Mouse (Mus musculus) cerebellum, postnatal 14 days (tissue): ENCODE data around the gene Notch3.

ENCODE experiments used
- DNase-seq, 2 experiments: peaks; one replicate each; pipeline ENCODE4 v3.0.0; 2021; ENCODE audit warnings: mixed read lengths in 2 of 2

Gene Notch3

GRCm38 (mm10) chr17:32165266-32165802 is 1.3 kb downstream of the Notch3 start:
- DNase-seq: no peak

- no peak for DNase-seq
Measured at GRCm38 (mm10) chr17:32164780-32165179, 1.9 kb downstream of the Notch3 start.

GRCm38 (mm10) chr17:32163910-32164650 is 2.6 kb downstream of the Notch3 start:
- DNase-seq: peak in 1 of 2 experiments; percentile 31

- DNase-seq: peak; percentile 58 to 80
Measured at GRCm38 (mm10) chr17:32162112-32162850, 4.4 kb downstream of the Notch3 start.

- no peak for DNase-seq
Measured at GRCm38 (mm10) chr17:32160882-32161281, 5.8 kb downstream of the Notch3 start.

GRCm38 (mm10) chr17:32158841-32159240 is 7.8 kb downstream of the Notch3 start:
- no peak for DNase-seq

- no peak for DNase-seq
Measured at GRCm38 (mm10) chr17:32146718-32147117, 19.9 kb downstream of the Notch3 start.

GRCm38 (mm10) chr17:32142907-32143854 is 23.5 kb downstream of the Notch3 start:
- DNase-seq: peak; percentile 90 to 94

- no peak for DNase-seq
Measured at GRCm38 (mm10) chr17:32142234-32142633, 24.4 kb downstream of the Notch3 start.

- DNase-seq: no peak
Measured at GRCm38 (mm10) chr17:32133375-32133774, 33.3 kb downstream of the Notch3 start.

GRCm38 (mm10) chr17:32132087-32132486 is 34.6 kb downstream of the Notch3 start:
- DNase-seq: peak; percentile 88 to 91

GRCm38 (mm10) chr17:32130506-32130905 is 36.1 kb downstream of the Notch3 start:
- no peak for DNase-seq

- no peak for DNase-seq
Measured at GRCm38 (mm10) chr17:32127195-32127594, 39.5 kb downstream of the Notch3 start.

- no peak for DNase-seq
Measured at GRCm38 (mm10) chr17:32125407-32125806, 41.2 kb downstream of the Notch3 start.

- DNase-seq: no peak
Measured at GRCm38 (mm10) chr17:32123545-32123944, 43.1 kb downstream of the Notch3 start.

GRCm38 (mm10) chr17:32122587-32122970 is 44.1 kb downstream of the Notch3 start:
- DNase-seq: peak in 1 of 2 experiments; percentile 26

- DNase-seq: no peak
Measured at GRCm38 (mm10) chr17:32121833-32122586, 44.6 kb downstream of the Notch3 start.

- DNase-seq: no peak
Measured at GRCm38 (mm10) chr17:32120771-32121532, 45.7 kb downstream of the Notch3 start.

GRCm38 (mm10) chr17:32119196-32119595 is 47.5 kb downstream of the Notch3 start:
- DNase-seq: peak in 1 of 2 experiments; percentile 38

GRCm38 (mm10) chr17:32118484-32118883 is 48.2 kb downstream of the Notch3 start:
- no peak for DNase-seq

- DNase-seq: peak; percentile 39 to 54
Measured at GRCm38 (mm10) chr17:32117872-32118421, 48.7 kb downstream of the Notch3 start.
